Mouse (Mus musculus) megakaryocyte, embryonic 14.5 days (primary cell): ENCODE measurements around the gene Rnf150.

Experiments used
- FLI1 ChIP-seq: IDR thresholded peaks from 2 replicates; pipeline ENCODE4 v1.6.1; 2012; ENCODE audit warnings: low read length, inconsistent platforms, mixed read lengths
- GATA1 ChIP-seq: IDR thresholded peaks from 3 replicates; pipeline ENCODE4 v1.6.1; 2012; ENCODE audit warnings: mixed read lengths, low read length, inconsistent platforms, borderline replicate concordance

GRCm38 (mm10) chr8:83089336-83089986 is 226.3 kb downstream of the Rnf150 start:
- TF ChIP-seq GATA1 (no peak), FLI1 (no peak)
